Mouse (Mus musculus) layer of hippocampus, adult 9-10 months (tissue): ENCODE measurements around the gene Hdx.

Source experiments
- DNase-seq: peaks from one replicate; pipeline ENCODE4 v3.0.0; 2022; ENCODE audit warnings: low spot score

The Hdx gene

GRCm38 (mm10) chrX:111696356-111697282 lies at the start of gene Hdx:
TSS of gene Hdx (minus strand) at chrX:111697079.
- peak; percentile 24 for DNase-seq

DNA sequence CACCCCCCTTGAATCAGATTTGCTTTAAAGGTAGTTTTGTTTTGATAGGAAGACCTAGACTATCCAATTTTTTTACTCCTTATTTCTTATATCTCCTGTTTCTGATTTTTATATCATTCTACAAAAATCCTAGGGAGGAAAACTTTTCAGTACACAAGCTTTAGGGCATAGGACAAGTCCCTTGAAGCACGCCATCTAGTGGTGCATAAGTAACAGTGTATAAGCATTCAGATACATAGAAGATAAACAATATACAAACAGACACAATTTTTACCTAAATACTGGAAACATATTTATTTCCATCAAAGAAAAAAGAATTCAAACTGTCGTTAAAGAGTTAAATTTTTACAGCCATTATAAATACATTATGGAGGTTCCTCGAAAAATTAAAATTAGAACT lies 11.2 kb downstream of the Hdx start:
- DNase-seq = no peak

- DNase-seq = no peak
Measured at GRCm38 (mm10) chrX:111671685-111672084, 25.2 kb downstream of the Hdx start.

DNA sequence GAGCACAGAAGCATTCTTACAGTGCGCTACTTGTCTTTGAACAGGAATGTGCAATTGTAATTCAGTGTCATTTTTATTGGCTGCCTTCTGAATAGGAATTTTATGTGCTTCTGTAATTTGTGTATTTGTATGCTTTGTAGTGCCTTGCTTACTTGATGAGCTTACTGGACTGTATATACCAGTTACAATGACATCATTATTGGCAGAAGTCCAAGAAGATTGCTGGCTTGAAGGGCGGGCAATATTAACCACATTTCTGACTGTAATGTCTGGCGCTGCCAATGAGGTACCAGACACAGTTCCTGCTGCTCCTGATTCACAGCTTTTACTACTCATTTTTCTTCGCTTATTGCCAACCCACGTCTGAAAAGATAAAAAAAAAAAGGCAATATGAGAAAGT lies 36.5 kb downstream of the Hdx start:
- no peak for DNase-seq

DNA sequence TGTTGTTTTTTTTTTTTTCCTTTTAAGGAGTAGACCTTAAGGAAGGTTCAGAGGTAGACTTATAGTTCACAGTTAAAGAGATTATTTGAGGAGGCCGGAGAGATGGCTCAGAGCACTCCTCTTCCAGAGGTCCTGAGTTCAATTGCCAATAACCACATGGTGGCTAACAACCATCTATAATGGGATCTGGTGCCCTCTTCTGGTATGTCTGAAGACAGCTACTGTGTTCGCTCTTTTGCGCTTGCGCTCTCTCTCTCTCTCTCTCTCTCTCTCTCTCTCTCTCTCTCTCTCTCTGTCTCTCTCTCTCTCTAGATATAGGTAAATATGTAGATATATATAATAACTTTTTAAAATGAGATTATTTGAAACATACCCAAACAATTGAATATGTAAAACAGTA lies 38.2 kb downstream of the Hdx start:
- no peak for DNase-seq

- DNase-seq = no peak
Measured at GRCm38 (mm10) chrX:111644945-111645344, 51.9 kb downstream of the Hdx start.

DNA sequence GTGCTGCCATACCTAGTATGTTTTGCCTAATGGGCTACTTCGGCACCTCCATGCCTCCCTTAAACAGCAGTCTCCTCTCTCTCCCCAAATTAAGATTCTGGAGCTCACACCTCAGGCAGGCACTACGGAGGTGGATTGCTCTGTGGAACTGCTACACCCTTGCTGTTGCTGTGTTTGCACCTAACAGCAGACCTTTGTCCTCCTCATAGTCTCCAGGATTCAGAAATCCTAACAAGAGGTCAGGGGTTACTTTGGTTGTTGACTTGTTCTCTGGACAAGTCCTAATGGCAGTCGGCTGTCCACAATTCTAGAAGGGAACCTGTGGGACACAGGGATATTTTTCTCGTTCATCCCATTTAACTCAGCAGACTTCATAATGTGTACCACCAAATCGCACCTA lies 56.3 kb downstream of the Hdx start:
- no peak for DNase-seq

DNA sequence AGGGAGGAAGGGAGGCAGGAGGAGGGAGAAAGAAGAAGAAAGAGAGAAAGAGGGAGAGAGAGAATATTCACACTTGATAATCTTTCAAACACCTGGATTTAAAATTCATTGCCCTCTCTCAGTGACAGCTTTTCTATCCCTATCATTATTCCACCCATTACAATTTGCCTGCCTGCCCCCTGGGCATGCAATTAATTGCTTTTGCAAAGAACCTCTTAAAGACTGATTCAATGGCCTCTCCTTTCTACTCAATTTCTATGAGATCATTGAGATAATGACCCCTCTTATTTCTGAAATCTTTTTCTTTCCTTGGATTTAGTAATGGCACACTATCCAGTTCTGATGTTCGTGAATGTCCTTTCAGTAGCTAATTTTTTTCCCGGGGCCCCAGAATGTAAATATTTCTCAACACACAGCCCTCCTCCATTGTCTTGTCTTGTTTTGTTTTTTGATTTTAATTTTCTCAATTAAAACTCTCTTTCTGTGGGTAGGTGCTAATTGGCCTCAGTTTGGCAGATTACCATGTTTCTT lies 99.2 kb downstream of the Hdx start:
- no peak for DNase-seq

GRCm38 (mm10) chrX:111587616-111588015 lies 109.3 kb downstream of the Hdx start:
- no peak for DNase-seq

- no peak for DNase-seq
Measured at GRCm38 (mm10) chrX:111577044-111577443, 119.8 kb downstream of the Hdx start.

- DNase-seq = no peak
Measured at GRCm38 (mm10) chrX:111537859-111538258, 159.0 kb downstream of the Hdx start, which contains the start of gene Rps6ka6. TSS of gene Rps6ka6 (minus strand) at chrX:111537959.
